Mouse (Mus musculus): ENCODE measurements at regions not wholly inside any gene's neighbourhood (a gene's known extent, or its start where the extent isn't known, plus 50 kb on each side); places are given as distances from the start of the nearest gene placed in this dataset.

DNA sequence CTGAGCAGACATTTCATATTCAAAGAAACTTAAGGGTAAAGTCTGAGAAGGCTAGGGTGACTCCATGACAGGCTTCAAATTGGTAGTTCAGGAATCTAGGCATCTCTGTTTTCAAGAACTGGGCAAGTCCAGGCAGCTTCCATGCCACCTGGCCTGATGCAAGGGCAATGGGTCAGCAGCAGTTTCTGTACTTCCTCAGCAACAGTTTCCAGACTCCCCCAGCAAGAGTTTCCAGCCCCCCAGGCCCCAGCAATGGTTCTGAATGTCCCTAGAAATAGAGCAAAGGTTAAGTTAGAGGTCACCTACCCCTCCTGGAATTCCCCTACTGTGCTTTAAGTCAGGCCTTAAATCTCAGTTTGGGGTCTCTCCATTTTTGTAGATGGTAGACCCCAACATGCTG is 203.6 kb upstream of the Nabp1 start:
- no peak overlapping the region for H3K4me3 ChIP-seq (ENCODE audit: insufficient read depth, low read length)
- TF ChIP-seq POLR2A (IDR thresholded peaks at IDR 0.05; ENCODE audit: extremely low read depth, insufficient read depth, low read length) (no peak), CTCF (IDR thresholded peaks at IDR 0.05; ENCODE audit: extremely low read depth, insufficient read depth, low read length) (no peak)
- no peak overlapping the region for H3K27ac ChIP-seq (ENCODE audit: insufficient read depth, low read length)
- no peaks in the 10 kb centered on the region for H3K4me1 ChIP-seq (ENCODE audit: control insufficient read depth, insufficient read depth, low read length)

- Histone ChIP-seq H3K4me1 (ENCODE audit: control insufficient read depth, insufficient read depth, low read length) (no peaks in the 10 kb centered on the region), H3K4me3 (ENCODE audit: insufficient read depth, low read length) (no peak overlapping the region), H3K27ac (ENCODE audit: insufficient read depth, low read length) (no peak overlapping the region)
- no peak for TF ChIP-seq POLR2A (IDR thresholded peaks at IDR 0.05; ENCODE audit: extremely low read depth, insufficient read depth, low read length)
- no peak for TF ChIP-seq CTCF (IDR thresholded peaks at IDR 0.05; ENCODE audit: extremely low read depth, insufficient read depth, low read length)
Measured at GRCm38 (mm10) chr1:51680725-51681124, 202.5 kb upstream of the Nabp1 start.

DNA sequence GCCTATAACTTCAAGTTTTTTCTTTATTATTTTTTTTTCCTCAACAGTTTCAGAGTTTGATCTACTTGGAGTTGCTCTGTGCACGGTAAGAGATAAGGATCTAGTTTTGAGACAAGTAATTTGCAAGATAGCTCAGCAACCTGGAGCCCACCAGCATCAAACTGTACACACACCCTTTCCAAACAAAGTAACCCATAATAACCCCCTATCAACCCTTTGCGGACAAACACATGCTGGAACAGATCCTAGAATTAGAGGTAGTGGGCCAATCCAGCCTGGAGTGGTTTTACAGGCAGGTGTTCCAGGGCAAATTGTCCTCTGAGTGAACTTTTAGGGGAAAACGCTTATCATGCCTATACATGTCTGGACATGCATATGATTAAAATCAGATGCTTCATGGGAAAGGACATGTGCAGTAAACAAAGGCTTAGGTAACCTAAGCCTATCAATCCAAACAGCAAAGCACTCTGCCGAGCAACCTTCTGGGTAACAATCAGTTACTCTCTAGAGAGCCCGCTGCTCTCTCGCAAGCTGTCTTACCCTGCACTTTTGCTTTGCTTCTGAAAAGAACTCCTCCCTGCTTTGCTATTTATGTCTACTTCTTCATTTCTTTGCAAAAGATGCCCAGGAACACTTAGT is 200.2 kb upstream of the Nabp1 start:
- TF ChIP-seq POLR2A (IDR thresholded peaks at IDR 0.05; ENCODE audit: extremely low read depth, insufficient read depth, low read length) (no peak), CTCF (IDR thresholded peaks at IDR 0.05; ENCODE audit: extremely low read depth, insufficient read depth, low read length) (no peak)
- Histone ChIP-seq H3K27ac (ENCODE audit: insufficient read depth, low read length) (no peak overlapping the region), H3K4me3 (ENCODE audit: insufficient read depth, low read length) (no peak overlapping the region), H3K4me1 (ENCODE audit: control insufficient read depth, insufficient read depth, low read length) (no peaks in the 10 kb centered on the region)

DNA sequence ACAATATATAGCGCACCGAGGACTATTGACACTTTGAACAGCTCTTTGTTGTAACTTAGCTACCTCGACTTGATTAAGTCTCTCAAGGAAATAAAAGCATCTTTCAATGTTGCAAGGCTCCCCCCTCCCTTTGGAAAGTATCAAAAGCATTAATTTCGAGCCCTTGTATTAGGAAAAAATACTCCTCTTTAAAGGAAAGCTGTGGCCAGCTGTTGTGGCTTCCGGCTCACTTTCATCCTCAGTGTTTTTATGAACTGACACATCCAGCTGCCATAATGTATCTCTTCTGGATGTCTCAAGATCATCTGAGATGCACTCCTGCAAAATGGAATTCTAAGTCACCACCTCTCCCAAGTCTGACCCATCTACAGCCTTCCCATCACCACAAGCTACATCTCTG is 199.6 kb upstream of the Nabp1 start:
- TF ChIP-seq POLR2A (IDR thresholded peaks at IDR 0.05; ENCODE audit: extremely low read depth, insufficient read depth, low read length) (no peak), CTCF (IDR thresholded peaks at IDR 0.05; ENCODE audit: extremely low read depth, insufficient read depth, low read length) (no peak)
- Histone ChIP-seq H3K4me1 (ENCODE audit: control insufficient read depth, insufficient read depth, low read length) (no peaks in the 10 kb centered on the region), H3K27ac (ENCODE audit: insufficient read depth, low read length) (no peak overlapping the region), H3K4me3 (ENCODE audit: insufficient read depth, low read length) (no peak overlapping the region)

DNA sequence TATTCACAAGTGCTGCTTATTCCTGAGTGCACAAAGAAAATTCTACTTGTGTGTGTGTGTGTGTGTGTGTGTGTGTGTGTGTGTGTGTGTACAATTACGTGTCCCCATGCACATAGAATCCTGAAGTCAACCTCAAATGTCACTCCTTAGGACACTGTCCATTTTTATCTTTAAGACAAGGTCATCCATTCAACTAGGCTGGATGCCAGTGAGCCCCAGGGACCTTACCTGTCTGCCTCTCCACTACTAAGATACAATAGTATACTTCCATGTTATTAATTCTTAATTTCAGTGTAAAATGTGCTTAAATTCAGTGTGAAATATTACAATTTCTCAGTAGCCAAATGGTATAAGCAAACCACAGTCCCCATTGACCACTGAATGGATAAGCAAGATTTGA is 193.5 kb upstream of the Nabp1 start:
- Histone ChIP-seq H3K4me3 (ENCODE audit: insufficient read depth, low read length) (no peak overlapping the region), H3K27ac (ENCODE audit: insufficient read depth, low read length) (no peak overlapping the region), H3K4me1 (ENCODE audit: control insufficient read depth, insufficient read depth, low read length) (no peaks in the 10 kb centered on the region)
- TF ChIP-seq POLR2A (IDR thresholded peaks at IDR 0.05; ENCODE audit: extremely low read depth, insufficient read depth, low read length): no peak
- no peak for TF ChIP-seq CTCF (IDR thresholded peaks at IDR 0.05; ENCODE audit: extremely low read depth, insufficient read depth, low read length)

- Histone ChIP-seq H3K4me3 (ENCODE audit: insufficient read depth, low read length) (no peak overlapping the region), H3K4me1 (ENCODE audit: control insufficient read depth, insufficient read depth, low read length) (no peaks in the 10 kb centered on the region), H3K27ac (ENCODE audit: insufficient read depth, low read length) (no peak overlapping the region)
- no peak for TF ChIP-seq POLR2A (IDR thresholded peaks at IDR 0.05; ENCODE audit: extremely low read depth, insufficient read depth, low read length)
- peak; percentile 22; the same call in 1 of the 2 replicates for TF ChIP-seq CTCF (IDR thresholded peaks at IDR 0.05; ENCODE audit: extremely low read depth, insufficient read depth, low read length)
Measured at GRCm38 (mm10) chr1:51671287-51671686, 193.1 kb upstream of the Nabp1 start.

GRCm38 (mm10) chr1:51670009-51670408 is 191.8 kb upstream of the Nabp1 start:
- TF ChIP-seq CTCF (IDR thresholded peaks at IDR 0.05; ENCODE audit: extremely low read depth, insufficient read depth, low read length): no peak
- no peaks in the 10 kb centered on the region for H3K4me1 ChIP-seq (ENCODE audit: control insufficient read depth, insufficient read depth, low read length)
- no peak overlapping the region for H3K27ac ChIP-seq (ENCODE audit: insufficient read depth, low read length)
- H3K4me3 ChIP-seq (ENCODE audit: insufficient read depth, low read length): no peak overlapping the region

- H3K4me3 ChIP-seq (ENCODE audit: insufficient read depth, low read length): no peak overlapping the region
- H3K27ac ChIP-seq (ENCODE audit: insufficient read depth, low read length): no peak overlapping the region
- H3K4me1 ChIP-seq (ENCODE audit: control insufficient read depth, insufficient read depth, low read length): no peaks in the 10 kb centered on the region
- TF ChIP-seq CTCF (IDR thresholded peaks at IDR 0.05; ENCODE audit: extremely low read depth, insufficient read depth, low read length): peak; percentile 47; the same call in 1 of the 2 replicates
- no peak for TF ChIP-seq POLR2A (IDR thresholded peaks at IDR 0.05; ENCODE audit: extremely low read depth, insufficient read depth, low read length)
Measured at GRCm38 (mm10) chr1:51668881-51669280, 190.7 kb upstream of the Nabp1 start.

DNA sequence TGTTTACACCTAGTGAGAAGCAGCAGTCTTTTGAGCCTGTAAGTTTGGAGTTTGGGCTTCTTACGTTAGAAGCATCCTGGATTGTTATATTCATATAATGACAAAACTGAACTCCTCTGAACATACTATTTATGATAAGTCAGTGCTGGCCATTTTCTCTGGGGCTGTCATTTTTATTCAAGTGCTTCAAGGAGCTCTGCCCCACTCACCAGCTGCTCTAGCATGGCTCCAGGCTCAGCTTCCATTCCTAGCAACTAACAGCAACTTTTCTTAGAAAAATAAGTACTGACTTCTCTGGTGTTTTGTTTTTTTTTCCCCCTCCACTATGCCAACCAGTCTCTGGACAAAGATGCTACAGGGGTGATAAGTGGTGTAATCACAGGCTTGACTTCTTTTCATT is 182.3 kb upstream of the Nabp1 start:
- Histone ChIP-seq H3K4me3 (ENCODE audit: insufficient read depth, low read length) (no peak overlapping the region), H3K4me1 (ENCODE audit: control insufficient read depth, insufficient read depth, low read length) (no peaks in the 10 kb centered on the region), H3K27ac (ENCODE audit: insufficient read depth, low read length) (no peak overlapping the region)
- no peak for TF ChIP-seq CTCF (IDR thresholded peaks at IDR 0.05; ENCODE audit: extremely low read depth, insufficient read depth, low read length)
- no peak for TF ChIP-seq POLR2A (IDR thresholded peaks at IDR 0.05; ENCODE audit: extremely low read depth, insufficient read depth, low read length)

GRCm38 (mm10) chr1:51657203-51657602 is 179.0 kb upstream of the Nabp1 start:
- TF ChIP-seq CTCF (IDR thresholded peaks at IDR 0.05; ENCODE audit: extremely low read depth, insufficient read depth, low read length) (no peak), POLR2A (IDR thresholded peaks at IDR 0.05; ENCODE audit: extremely low read depth, insufficient read depth, low read length) (no peak)
- Histone ChIP-seq H3K4me3 (ENCODE audit: insufficient read depth, low read length) (no peak overlapping the region), H3K4me1 (ENCODE audit: control insufficient read depth, insufficient read depth, low read length) (no peaks in the 10 kb centered on the region), H3K27ac (ENCODE audit: insufficient read depth, low read length) (no peak overlapping the region)

Measured in cortical plate, adult 2 months (tissue).